Mouse (Mus musculus) forebrain, embryonic 15.5 days (tissue): ENCODE measurements at regions not wholly inside any gene's neighbourhood (a gene's known extent, or its start where the extent isn't known, plus 50 kb on each side); places are given as distances from the start of the nearest gene placed in this dataset.
"Not testable (repeated sequence)": the region's sequence is repeated elsewhere in the genome, so short reads cannot be mapped to it uniquely, and the experiment has no call there.

Experiments used
- ATAC-seq: fragments of 200-750 bp; cut with Nextera tagmentation; replicated peaks from 2 replicates; pipeline ENCODE4 v1.8.0; 2017; ENCODE audit warnings: mild to moderate bottlenecking, moderate TSS enrichment, moderate library complexity
- H3K27ac ChIP-seq: fragments of 300-500 bp; sonication (generic); replicated peaks from 2 replicates; pipeline ENCODE4 v1.5.1; 2015; ENCODE audit warnings: mild to moderate bottlenecking, inconsistent platforms
- H3K27me3 ChIP-seq: fragments of 300-500 bp; sonication (generic); 2 replicates; pipeline ENCODE4 v1.6.1; 2015; ENCODE audit warnings: inconsistent platforms
- H3K36me3 ChIP-seq: fragments of 300-500 bp; sonication (generic); 2 replicates; pipeline ENCODE4 v1.6.1; 2015; ENCODE audit warnings: mild to moderate bottlenecking, inconsistent platforms
- H3K4me1 ChIP-seq: fragments of 300-500 bp; sonication (generic); 2 replicates; pipeline ENCODE4 v1.6.1; 2015; ENCODE audit warnings: inconsistent platforms
- H3K4me2 ChIP-seq: fragments of 300-500 bp; sonication (generic); replicated peaks from 2 replicates; pipeline ENCODE4 v1.6.1; 2015; ENCODE audit warnings: mild to moderate bottlenecking, inconsistent platforms
- H3K4me3 ChIP-seq: fragments of 300-500 bp; sonication (generic); 2 replicates; pipeline ENCODE4 v1.5.1; 2015; ENCODE audit warnings: mild to moderate bottlenecking, inconsistent platforms
- H3K9ac ChIP-seq: fragments of 300-500 bp; sonication (generic); replicated peaks from 2 replicates; pipeline ENCODE4 v1.6.1; 2015; ENCODE audit warnings: mild to moderate bottlenecking, inconsistent platforms
- H3K9me3 ChIP-seq: fragments of 300-500 bp; sonication (generic); 2 replicates; pipeline ENCODE4 v1.6.1; 2016; ENCODE audit warnings: inconsistent platforms
- WGBS: fragments of 180-500 bp; shearing (Covaris S2); methylation state at CpG from one replicate; pipeline ENCODE4 v1.1.7; 2015; ENCODE audit warnings: mixed read lengths; 5-methylcytosine and 5-hydroxymethylcytosine counted together

- WGBS = 70% methylated on average over 9 of the region's 9 CpGs
- no peak for ATAC-seq
- no peaks in the 10 kb centered on the region for H3K27me3 ChIP-seq
- H3K4me2 ChIP-seq = no peak overlapping the region
- H3K9me3 ChIP-seq = no peaks in the 10 kb centered on the region
- no peak overlapping the region for H3K4me3 ChIP-seq
- H3K4me1 ChIP-seq = no peaks in the 10 kb centered on the region
- no peak overlapping the region for H3K9ac ChIP-seq
- no peak overlapping the region for H3K27ac ChIP-seq
- no peaks in the 10 kb centered on the region for H3K36me3 ChIP-seq
Observed at GRCm38 (mm10) chr17:31753113-31753858, 75.7 kb downstream of the Cryaa start.

GRCm38 (mm10) chr17:31753859-31754229, 76.2 kb downstream of the Cryaa start:
- H3K4me3 ChIP-seq = no peak overlapping the region
- H3K27me3 ChIP-seq = no peaks in the 10 kb centered on the region
- no peaks in the 10 kb centered on the region for H3K36me3 ChIP-seq
- no peak for ATAC-seq
- WGBS = 61% methylated on average over 4 of the region's 4 CpGs
- H3K9ac ChIP-seq = no peak overlapping the region
- no peak overlapping the region for H3K4me2 ChIP-seq
- no peak overlapping the region for H3K27ac ChIP-seq
- no peaks in the 10 kb centered on the region for H3K4me1 ChIP-seq
- no peaks in the 10 kb centered on the region for H3K9me3 ChIP-seq

- H3K4me1 ChIP-seq = no peaks in the 10 kb centered on the region; the same call in 1 of the 2 replicates
- H3K4me3 ChIP-seq = no peak overlapping the region
- H3K9me3 ChIP-seq = no peaks in the 10 kb centered on the region
- no peak for ATAC-seq
- H3K36me3 ChIP-seq = no peaks in the 10 kb centered on the region
- no peak overlapping the region for H3K4me2 ChIP-seq
- H3K27me3 ChIP-seq = no peaks in the 10 kb centered on the region
- no peak overlapping the region for H3K9ac ChIP-seq
- no peak overlapping the region for H3K27ac ChIP-seq
- 98% methylated on average over 2 of the region's 2 CpGs for WGBS
Observed at GRCm38 (mm10) chr17:31760465-31760864, 82.9 kb downstream of the Cryaa start.

- Histone ChIP-seq H3K9me3 (no peaks in the 10 kb centered on the region), H3K27ac (no peak overlapping the region), H3K4me1 (peaks cover 24% of the 10 kb centered on the region), H3K4me3 (no peak overlapping the region), H3K4me2 (no peak overlapping the region), H3K36me3 (no peaks in the 10 kb centered on the region), H3K9ac (no peak overlapping the region), H3K27me3 (no peaks in the 10 kb centered on the region)
- WGBS = 60% methylated on average over 5 of the region's 5 CpGs
- ATAC-seq = no peak
Observed at GRCm38 (mm10) chr17:31763078-31763477, 85.5 kb downstream of the Cryaa start.

DNA sequence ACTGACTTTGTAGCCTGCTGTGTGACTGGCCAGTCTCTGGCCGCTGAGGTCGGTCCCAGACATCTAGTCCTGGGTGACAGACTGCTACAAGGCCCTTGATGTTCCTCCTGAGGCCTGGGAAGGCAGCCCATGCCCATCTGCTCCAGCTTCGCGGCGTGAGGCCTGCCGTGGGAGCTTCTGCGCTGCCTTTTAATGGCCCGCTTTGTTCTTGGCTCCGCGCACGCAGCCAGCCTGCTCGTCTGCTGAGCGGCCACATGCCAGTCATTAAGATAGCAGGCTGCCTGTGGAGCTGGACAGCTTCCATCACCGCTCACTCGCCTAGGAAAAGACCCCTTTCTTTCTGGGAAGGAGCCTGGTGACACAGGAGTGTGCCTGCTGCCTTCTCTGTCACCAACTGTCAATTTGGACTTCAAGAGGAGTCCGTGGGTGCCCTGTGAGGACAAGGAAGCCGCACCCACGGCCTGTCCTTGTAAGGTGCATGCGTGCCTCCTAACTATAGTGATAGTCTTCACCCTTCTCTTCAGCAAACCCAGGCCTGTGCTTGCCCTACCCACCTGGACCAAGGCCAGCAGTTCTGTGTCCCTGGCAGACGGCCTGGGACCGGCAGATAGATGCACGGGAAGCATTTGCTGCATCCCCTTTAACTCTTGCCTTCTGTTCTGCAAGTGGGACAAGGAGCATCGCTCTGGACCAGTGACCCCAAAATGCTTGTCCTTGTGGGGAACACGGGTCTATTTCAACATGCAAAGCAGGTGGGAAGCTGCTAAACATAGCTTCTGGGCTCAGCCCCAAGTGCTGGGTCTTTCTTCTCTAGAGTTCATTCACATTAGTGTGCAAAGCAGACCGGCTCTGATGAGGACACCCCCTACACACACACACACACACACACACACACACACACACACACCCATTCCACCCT, 88.6 kb downstream of the Sik1 start:
- Histone ChIP-seq H3K4me2 (peak overlapping the region; percentile 32), H3K27ac (peak overlapping the region; percentile 99), H3K4me1 (peaks cover 30% of the 10 kb centered on the region), H3K9ac (peak overlapping the region; percentile 40; the same call in 1 of the 2 replicates), H3K36me3 (no peaks in the 10 kb centered on the region), H3K4me3 (no peak overlapping the region), H3K27me3 (no peaks in the 10 kb centered on the region), H3K9me3 (no peaks in the 10 kb centered on the region)
- peak; percentile 93 for ATAC-seq
- WGBS = 9% methylated on average over 25 of the region's 25 CpGs

DNA sequence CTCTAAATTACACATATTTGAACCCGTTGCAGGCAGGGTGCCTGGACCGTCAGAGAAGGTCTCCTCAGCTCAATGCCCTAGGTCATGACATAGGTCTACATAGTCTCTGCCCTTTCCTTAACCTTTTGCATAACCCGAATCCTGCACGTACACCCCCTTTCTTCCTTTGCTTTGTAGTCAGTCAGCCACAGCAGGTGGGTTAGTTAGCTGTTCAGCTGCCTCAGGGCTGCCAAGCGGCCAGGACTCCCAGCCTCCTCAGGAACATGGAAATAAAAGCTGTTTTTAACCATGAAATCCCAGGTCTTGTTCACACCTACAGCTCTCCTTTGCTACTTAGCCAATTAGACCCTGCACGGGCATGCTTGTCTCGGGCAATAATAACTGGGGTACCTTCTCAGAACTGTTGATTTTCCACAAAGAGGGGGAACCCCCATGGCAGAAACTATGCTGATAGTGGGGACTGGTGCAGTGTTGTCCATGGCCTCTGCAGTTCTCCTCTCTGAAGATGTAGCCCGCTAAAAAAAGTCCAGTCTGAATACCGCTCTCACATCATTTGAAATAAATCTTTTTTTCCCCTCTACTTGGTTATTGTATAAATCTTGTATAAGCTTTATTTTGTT, 83.3 kb downstream of the Sik1 start:
- no peaks in the 10 kb centered on the region for H3K36me3 ChIP-seq
- no peaks in the 10 kb centered on the region for H3K27me3 ChIP-seq
- 41% methylated on average over 9 of the region's 9 CpGs for WGBS
- H3K27ac ChIP-seq = peak overlapping the region; percentile 38; the same call in 1 of the 2 replicates
- peaks cover 25% of the 10 kb centered on the region for H3K4me1 ChIP-seq
- no peak overlapping the region for H3K9ac ChIP-seq
- no peak overlapping the region for H3K4me2 ChIP-seq
- no peaks in the 10 kb centered on the region for H3K9me3 ChIP-seq
- H3K4me3 ChIP-seq = no peak overlapping the region
- no peak for ATAC-seq

DNA sequence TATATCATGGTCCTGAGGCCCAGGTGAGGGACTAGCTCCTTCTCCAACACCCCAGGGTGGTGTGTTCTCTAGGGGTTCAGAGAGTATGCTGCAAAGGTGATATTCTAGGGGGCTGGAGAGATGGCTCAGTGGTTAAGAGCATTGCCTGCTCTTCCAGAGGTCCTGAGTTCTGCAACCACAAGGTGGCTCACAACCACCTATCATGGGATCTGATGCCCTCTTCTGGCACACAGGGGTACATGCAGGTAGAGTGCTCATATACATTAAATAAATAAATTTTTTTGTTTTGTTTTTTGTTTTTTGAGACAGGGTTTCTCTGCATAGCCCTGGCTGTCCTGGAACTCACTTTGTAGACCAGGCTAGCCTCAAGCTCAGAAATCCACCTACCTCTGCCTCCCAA, 81.7 kb downstream of the Sik1 start:
- not testable (repeated sequence) for H3K27me3 ChIP-seq, H3K9ac ChIP-seq, ATAC-seq, H3K36me3 ChIP-seq, H3K27ac ChIP-seq, H3K4me2 ChIP-seq, H3K9me3 ChIP-seq, H3K4me3 ChIP-seq
- peaks cover 24% of the 10 kb centered on the region for H3K4me1 ChIP-seq

DNA sequence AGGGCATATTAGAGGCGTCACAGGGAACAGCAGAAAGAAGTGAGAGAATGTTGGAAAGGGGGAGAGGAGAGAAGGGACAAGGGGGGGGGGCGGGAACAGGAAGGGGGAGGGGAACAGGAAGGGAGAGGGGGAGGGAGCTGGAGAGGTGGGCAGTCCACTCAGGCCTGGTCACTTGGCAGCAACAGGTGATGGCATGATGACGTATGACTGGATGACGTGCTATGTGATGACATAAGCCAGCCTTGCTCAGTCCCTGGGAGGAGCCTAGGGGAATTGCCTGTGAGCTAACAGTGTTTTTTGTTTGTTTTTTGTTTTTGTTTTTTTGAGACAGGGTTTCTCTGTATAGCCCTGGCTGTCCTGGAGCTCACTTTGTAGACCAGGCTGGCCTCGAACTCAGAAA, 80.6 kb downstream of the Sik1 start:
- no peaks in the 10 kb centered on the region for H3K36me3 ChIP-seq
- H3K4me2 ChIP-seq = no peak overlapping the region
- no peak overlapping the region for H3K27ac ChIP-seq
- H3K27me3 ChIP-seq = no peaks in the 10 kb centered on the region
- H3K9ac ChIP-seq = no peak overlapping the region
- H3K9me3 ChIP-seq = no peaks in the 10 kb centered on the region
- WGBS = 88% methylated on average over 5 of the region's 5 CpGs
- no peak for ATAC-seq
- no peak overlapping the region for H3K4me3 ChIP-seq
- peaks cover 24% of the 10 kb centered on the region for H3K4me1 ChIP-seq

- WGBS = 90% methylated on average over 3 of the region's 3 CpGs
- Histone ChIP-seq H3K4me1 (peaks cover 24% of the 10 kb centered on the region), H3K27me3 (no peaks in the 10 kb centered on the region), H3K4me2 (no peak overlapping the region), H3K4me3 (no peak overlapping the region), H3K27ac (no peak overlapping the region), H3K36me3 (no peaks in the 10 kb centered on the region), H3K9me3 (no peaks in the 10 kb centered on the region), H3K9ac (no peak overlapping the region)
- ATAC-seq = no peak
Observed at GRCm38 (mm10) chr17:31775966-31776365, 79.6 kb downstream of the Sik1 start.

DNA sequence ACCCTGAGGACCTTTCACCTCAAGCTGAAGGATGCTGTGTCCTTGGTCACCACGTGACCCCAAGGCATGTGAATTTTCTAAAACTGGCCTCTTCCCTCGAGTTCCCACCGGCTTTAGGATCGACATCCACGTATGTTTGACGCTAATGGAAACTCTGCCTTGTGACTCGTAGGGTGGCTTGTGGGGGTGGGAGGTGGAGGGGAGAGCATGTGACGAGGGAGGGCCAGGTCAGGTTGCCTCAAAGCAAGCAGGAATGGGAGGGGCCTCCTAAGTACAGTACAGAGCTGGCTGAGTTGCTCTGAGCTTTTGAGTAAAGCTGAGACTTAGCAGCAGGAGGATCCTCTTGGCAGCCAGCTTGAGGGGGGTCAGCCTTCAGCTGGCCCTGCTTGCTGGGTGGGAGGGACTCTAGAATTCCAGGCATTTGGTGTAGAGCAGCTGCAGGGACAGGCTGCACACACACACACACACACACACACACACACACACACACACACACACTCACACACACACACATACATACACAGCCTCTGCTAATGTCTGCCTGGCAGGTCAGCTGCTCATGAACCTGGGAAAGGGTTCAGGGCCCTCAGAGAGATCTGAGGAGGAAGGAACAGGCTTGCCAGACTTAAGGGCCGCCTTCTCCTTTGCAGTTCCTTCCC, 78.5 kb downstream of the Sik1 start:
- Histone ChIP-seq H3K4me2 (no peak overlapping the region), H3K9ac (no peak overlapping the region), H3K9me3 (no peaks in the 10 kb centered on the region), H3K27ac (peak overlapping the region; percentile 81), H3K4me1 (peaks cover 21% of the 10 kb centered on the region), H3K36me3 (no peaks in the 10 kb centered on the region), H3K27me3 (no peaks in the 10 kb centered on the region), H3K4me3 (no peak overlapping the region)
- 51% methylated on average over 9 of the region's 9 CpGs for WGBS
- ATAC-seq = peak; percentile 74

- Histone ChIP-seq H3K4me1 (peaks cover 16% of the 10 kb centered on the region), H3K9ac (no peak overlapping the region), H3K36me3 (no peaks in the 10 kb centered on the region), H3K27me3 (no peaks in the 10 kb centered on the region), H3K9me3 (no peaks in the 10 kb centered on the region), H3K4me2 (no peak overlapping the region), H3K27ac (peak overlapping the region; percentile 81), H3K4me3 (no peak overlapping the region)
- 78% methylated on average over 5 of the region's 5 CpGs for WGBS
- no peak for ATAC-seq
Observed at GRCm38 (mm10) chr17:31777751-31778150, 77.9 kb downstream of the Sik1 start.

DNA sequence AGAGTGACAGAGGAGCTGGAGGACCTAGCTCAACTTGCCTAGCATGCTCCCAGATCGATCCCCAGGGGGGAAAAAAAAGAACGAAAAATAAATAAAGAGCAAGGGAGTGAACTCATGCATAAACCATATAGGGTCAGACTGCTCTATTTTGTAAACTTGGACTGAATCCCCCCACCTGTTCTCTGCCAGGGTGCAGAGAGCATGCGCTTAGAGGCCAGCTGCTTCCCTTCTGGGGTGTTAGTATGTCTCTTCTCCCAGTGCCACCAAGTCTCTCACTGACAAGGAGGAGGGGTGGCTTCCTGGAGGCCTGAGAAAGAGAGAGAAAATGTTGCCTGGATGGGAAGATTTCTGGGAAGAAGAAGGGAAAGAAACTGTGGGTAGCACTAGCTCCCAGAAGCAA, 76.1 kb downstream of the Sik1 start:
- Histone ChIP-seq H3K4me2 (no peak overlapping the region), H3K36me3 (no peaks in the 10 kb centered on the region), H3K4me3 (no peak overlapping the region), H3K9me3 (no peaks in the 10 kb centered on the region), H3K4me1 (peaks cover 16% of the 10 kb centered on the region), H3K27me3 (no peaks in the 10 kb centered on the region), H3K27ac (peak overlapping the region; percentile 52; the same call in 1 of the 2 replicates), H3K9ac (no peak overlapping the region)
- 53% methylated on average over 3 of the region's 3 CpGs for WGBS
- no peak for ATAC-seq
